Mouse (Mus musculus): ENCODE measurements around the gene Gtf3c4. TPM values are rescaled to one million over a fixed set of nuclear protein-coding genes. Genes with fewer than 3 reads are reported as not detected.

Gene Gtf3c4
- polyA plus RNA-seq, 2 experiments, result 4.2 to 5.6 TPM

DNA sequence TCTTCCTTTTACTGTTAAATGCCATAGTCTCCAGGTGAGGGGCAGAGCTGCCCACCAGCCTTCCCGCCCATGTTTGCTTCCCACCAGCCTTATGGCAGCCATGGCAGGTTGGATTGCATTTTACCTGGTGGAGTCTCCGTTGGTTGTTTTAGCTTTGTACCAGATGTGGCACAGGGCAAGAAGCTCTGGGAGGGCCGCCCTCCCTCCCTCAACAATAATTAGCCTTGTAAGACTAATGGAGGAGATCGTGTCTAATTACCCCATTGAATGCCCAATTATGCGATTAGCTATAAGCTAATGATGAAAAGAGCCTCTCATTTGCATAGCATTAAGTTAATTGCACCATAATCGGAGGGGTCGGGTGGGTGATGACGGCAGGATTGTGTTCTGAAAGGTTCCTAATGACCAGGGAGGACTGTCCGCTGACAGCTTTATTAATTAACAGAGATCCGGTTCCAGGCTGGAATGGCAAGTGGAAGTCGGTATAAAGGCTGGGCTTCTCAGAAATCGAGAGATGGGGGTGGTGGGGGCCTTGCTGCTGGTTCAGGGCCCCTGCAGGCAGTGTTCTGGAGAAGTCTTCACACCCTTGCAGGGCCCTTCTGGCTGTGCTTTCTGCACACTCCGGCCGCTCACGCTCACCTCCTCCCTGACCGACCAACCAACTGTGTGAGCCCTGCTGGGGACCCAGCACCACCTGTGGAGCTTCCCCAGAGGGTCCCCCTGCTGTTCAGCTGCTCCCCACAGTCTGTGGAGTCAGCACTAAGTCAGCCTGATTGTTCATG lies 60.0 kb downstream of the Gtf3c4 start:
- no peak for DNase-seq (ENCODE audit: low read depth in 3 of 3, low spot score in 3 of 3)
- ATAC-seq (ENCODE audit: insufficient read depth), result no peak
- no peaks in the 10 kb centered on the region for H3K27me3 ChIP-seq (ENCODE audit: control insufficient read depth, insufficient read depth, low read length)
- no peaks in the 10 kb centered on the region for H3K36me3 ChIP-seq (replicated peaks; ENCODE audit: control insufficient read depth, insufficient read depth, low read depth)
- H3K4me2 ChIP-seq (ENCODE audit: low read depth), result no peak overlapping the region
- TF ChIP-seq CTCF (IDR thresholded peaks at IDR 0.05; ENCODE audit: low read depth), result no peak
- WGBS (ENCODE audit: insufficient replicate concordance), result 65% methylated on average over 16 of the region's 16 CpGs
- H3K27ac ChIP-seq, result no peak overlapping the region
- H3K4me3 ChIP-seq (ENCODE audit: insufficient read depth in 1 of 2, low read depth in 2 of 2, low read length in 2 of 2), result no peak overlapping the region
- H3K9ac ChIP-seq (replicated peaks), result no peak overlapping the region
- no peaks in the 10 kb centered on the region for H3K4me1 ChIP-seq (replicated peaks; ENCODE audit: control insufficient read depth in 2 of 2, insufficient read depth in 2 of 2, low read length in 1 of 2)
- H3K9me3 ChIP-seq (ENCODE audit: control insufficient read depth, low read length), result no peaks in the 10 kb centered on the region

DNA sequence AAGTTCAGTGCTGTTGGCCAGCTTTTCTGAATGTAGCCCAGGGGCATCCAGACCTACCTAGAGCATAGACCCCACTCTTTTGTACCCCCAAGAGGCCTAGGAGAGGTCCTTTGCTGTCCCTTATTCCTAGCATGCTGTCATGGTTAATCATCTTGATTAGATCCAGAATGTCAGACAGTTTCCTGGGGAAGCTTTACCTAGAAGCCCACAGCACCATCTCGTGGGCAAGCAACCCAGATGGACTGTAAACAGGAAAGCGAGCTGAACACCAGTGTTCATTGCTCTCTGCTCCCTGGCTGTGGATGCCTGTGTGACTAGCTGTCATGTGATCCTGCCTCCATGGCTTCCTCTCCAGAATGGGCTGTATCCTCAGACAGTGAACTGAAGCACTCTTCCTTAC lies 63.4 kb downstream of the Gtf3c4 start:
- Histone ChIP-seq H3K4me3 (ENCODE audit: insufficient read depth in 1 of 2, low read depth in 2 of 2, low read length in 2 of 2) (no peak overlapping the region), H3K27ac (no peak overlapping the region), H3K36me3 (replicated peaks; ENCODE audit: control insufficient read depth, insufficient read depth, low read depth) (no peaks in the 10 kb centered on the region), H3K27me3 (ENCODE audit: control insufficient read depth, insufficient read depth, low read length) (no peaks in the 10 kb centered on the region), H3K4me1 (replicated peaks; ENCODE audit: control insufficient read depth in 2 of 2, insufficient read depth in 2 of 2, low read length in 1 of 2) (no peaks in the 10 kb centered on the region), H3K4me2 (ENCODE audit: low read depth) (no peak overlapping the region), H3K9ac (replicated peaks) (no peak overlapping the region), H3K9me3 (ENCODE audit: control insufficient read depth, low read length) (no peaks in the 10 kb centered on the region)
- 32% methylated on average over 2 of the region's 2 CpGs for WGBS (ENCODE audit: insufficient replicate concordance)
- DNase-seq (ENCODE audit: low read depth in 3 of 3, low spot score in 3 of 3) (no peak), ATAC-seq (ENCODE audit: insufficient read depth) (no peak)
- TF ChIP-seq EP300 (IDR thresholded peaks at IDR 0.05; ENCODE audit: low read depth) (no peak), CTCF (IDR thresholded peaks at IDR 0.05; ENCODE audit: low read depth) (peak; percentile 37)

DNA sequence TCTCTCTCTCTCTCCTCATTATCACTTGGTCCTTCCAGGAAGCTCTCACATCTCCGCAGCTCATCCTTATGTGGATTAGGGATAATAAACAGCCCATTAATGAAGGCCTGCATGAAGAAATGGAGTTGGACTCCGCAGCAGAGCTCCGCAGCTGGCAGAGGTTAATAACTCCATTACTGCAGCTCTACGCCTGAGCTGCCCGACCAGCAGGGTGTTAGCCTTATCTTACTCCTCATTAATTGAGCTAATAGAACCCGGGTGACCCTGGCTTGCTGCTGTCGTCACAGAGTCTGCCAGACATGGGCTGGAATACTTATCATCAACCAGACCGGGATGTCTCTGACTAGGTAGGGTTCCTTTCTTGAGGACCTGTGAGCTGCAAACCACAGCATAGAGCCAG lies 66.1 kb downstream of the Gtf3c4 start:
- Histone ChIP-seq H3K9me3 (ENCODE audit: control insufficient read depth, low read length) (no peaks in the 10 kb centered on the region), H3K27me3 (ENCODE audit: control insufficient read depth, insufficient read depth, low read length) (no peaks in the 10 kb centered on the region), H3K36me3 (replicated peaks; ENCODE audit: control insufficient read depth, insufficient read depth, low read depth) (no peaks in the 10 kb centered on the region), H3K27ac (no peak overlapping the region), H3K9ac (replicated peaks) (no peak overlapping the region), H3K4me1 (replicated peaks; ENCODE audit: control insufficient read depth in 2 of 2, insufficient read depth in 2 of 2, low read length in 1 of 2) (no peaks in the 10 kb centered on the region), H3K4me3 (ENCODE audit: insufficient read depth in 1 of 2, low read depth in 2 of 2, low read length in 2 of 2) (no peak overlapping the region), H3K4me2 (ENCODE audit: low read depth) (no peak overlapping the region)
- TF ChIP-seq CTCF (IDR thresholded peaks at IDR 0.05; ENCODE audit: low read depth), result no peak
- no peak for TF ChIP-seq EP300 (IDR thresholded peaks at IDR 0.05; ENCODE audit: low read depth)
- ATAC-seq (ENCODE audit: insufficient read depth), result no peak
- DNase-seq (ENCODE audit: low read depth in 3 of 3, low spot score in 3 of 3), result no peak
- WGBS (ENCODE audit: insufficient replicate concordance), result 52% methylated on average over 8 of the region's 8 CpGs

Other genes with a start within 250 kb of the Gtf3c4 start
- gene Gfi1b, start 218.4 kb downstream of the Gtf3c4 start, polyA plus RNA-seq (2012; rRNA removed), result 72.5 and 86.9 TPM in 2 replicates
- gene Gfi1b, start 218.4 kb downstream of the Gtf3c4 start, polyA plus RNA-seq (2014; fragmentation: Nextera tagmentation; extraction: Ambion mirVana), result 89.2 and 107 TPM in 2 replicates
- 4.5 and 5.4 TPM in 2 replicates for gene Tsc1, start 199.1 kb downstream of the Gtf3c4 start, polyA plus RNA-seq (2012; rRNA removed)
- 5.3 and 7.5 TPM in 2 replicates for gene Tsc1, start 199.1 kb downstream of the Gtf3c4 start, polyA plus RNA-seq (2014; fragmentation: Nextera tagmentation; extraction: Ambion mirVana)
- gene Spaca9, start 140.6 kb downstream of the Gtf3c4 start, polyA plus RNA-seq (2012; rRNA removed), result 1.3 and 2.2 TPM in 2 replicates
- gene Spaca9, start 140.6 kb downstream of the Gtf3c4 start, polyA plus RNA-seq (2014; fragmentation: Nextera tagmentation; extraction: Ambion mirVana), result 2.0 and 2.5 TPM in 2 replicates
- gene Ak8, start 140.2 kb downstream of the Gtf3c4 start, polyA plus RNA-seq (2012; rRNA removed), result 0.11 and 0.18 TPM in 2 replicates
- gene Ak8, start 140.2 kb downstream of the Gtf3c4 start, polyA plus RNA-seq (2014; fragmentation: Nextera tagmentation; extraction: Ambion mirVana), result 0.24 and 0.32 TPM in 2 replicates
- 2.6 and 3.5 TPM in 2 replicates for gene Ddx31, start within 50 bp of the Gtf3c4 start, polyA plus RNA-seq (2012; rRNA removed)
- 5.0 and 5.7 TPM in 2 replicates for gene Ddx31, start within 50 bp of the Gtf3c4 start, polyA plus RNA-seq (2014; fragmentation: Nextera tagmentation; extraction: Ambion mirVana)
- 0.02 TPM in 1 of 2 replicates, not detected in the other for gene Barhl1, start 76.3 kb upstream of the Gtf3c4 start, polyA plus RNA-seq (2012; rRNA removed)
- not detected in 2 replicates for gene Barhl1, start 76.3 kb upstream of the Gtf3c4 start, polyA plus RNA-seq (2014; fragmentation: Nextera tagmentation; extraction: Ambion mirVana)
- gene Cfap77, start 214.7 kb upstream of the Gtf3c4 start, polyA plus RNA-seq (2012; rRNA removed), result 0.11 and 0.16 TPM in 2 replicates
- gene Cfap77, start 214.7 kb upstream of the Gtf3c4 start, polyA plus RNA-seq (2014; fragmentation: Nextera tagmentation; extraction: Ambion mirVana), result 0.21 TPM in 1 of 2 replicates, not detected in the other
- gene Ttf1, start 219.9 kb upstream of the Gtf3c4 start, polyA plus RNA-seq (2012; rRNA removed), result 3.0 and 4.5 TPM in 2 replicates
- 3.6 and 3.9 TPM in 2 replicates for gene Ttf1, start 219.9 kb upstream of the Gtf3c4 start, polyA plus RNA-seq (2014; fragmentation: Nextera tagmentation; extraction: Ambion mirVana)

All from liver, embryonic 14.5 days (tissue).